Mouse (Mus musculus): ENCODE results near the gene Rexo5. TPM values are rescaled to one million over a fixed set of nuclear protein-coding genes. Genes with fewer than 3 reads are reported as not detected.

Gene Rexo5
- total RNA-seq, 1 experiment from 2014 or later = 9.6 TPM

GRCm38 (mm10) chr7:119835371-119835770 lies 41.6 kb downstream of the Rexo5 start:
- no peak for ATAC-seq (replicated peaks; ENCODE audit: insufficient number of reproducible peaks, low FRiP score, low TSS enrichment, poor library complexity, severe bottlenecking)

- ATAC-seq (replicated peaks; ENCODE audit: insufficient number of reproducible peaks, low FRiP score, low TSS enrichment, poor library complexity, severe bottlenecking) = 0 out of 2 replicates have a peak, but pooled peaks have one; percentile 43
Measured at GRCm38 (mm10) chr7:119835996-119836777, 42.4 kb downstream of the Rexo5 start.

DNA sequence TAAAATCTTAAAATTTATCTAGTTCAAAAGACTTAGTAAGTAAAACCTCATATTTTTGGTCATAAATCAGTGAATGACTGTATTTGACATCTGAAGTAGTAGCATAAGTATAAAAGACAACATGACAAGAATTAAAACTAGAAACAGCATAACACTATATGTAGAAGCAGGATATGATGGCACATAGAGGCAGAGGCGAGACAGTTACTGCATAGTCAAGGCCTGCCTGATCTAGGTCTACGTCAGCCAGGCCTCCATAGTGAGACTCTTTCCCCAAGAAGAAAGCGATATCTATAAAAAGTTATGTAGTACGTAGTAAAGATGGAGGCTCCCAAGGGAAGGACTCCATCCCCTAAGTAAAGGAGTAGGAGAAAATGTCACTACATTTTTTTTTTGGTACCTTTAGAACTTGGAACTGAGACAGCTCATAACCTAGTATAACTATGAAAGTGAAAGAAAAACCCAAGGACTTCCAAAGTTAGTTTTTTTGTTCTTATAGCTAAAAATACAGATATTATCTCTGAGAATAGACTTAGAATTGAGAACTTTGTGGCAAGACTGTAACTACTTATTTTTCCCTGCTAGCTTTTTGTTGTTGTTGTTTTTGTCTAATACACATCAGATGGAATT lies 48.1 kb downstream of the Rexo5 start:
- ATAC-seq (replicated peaks; ENCODE audit: insufficient number of reproducible peaks, low FRiP score, low TSS enrichment, poor library complexity, severe bottlenecking) = no peak

DNA sequence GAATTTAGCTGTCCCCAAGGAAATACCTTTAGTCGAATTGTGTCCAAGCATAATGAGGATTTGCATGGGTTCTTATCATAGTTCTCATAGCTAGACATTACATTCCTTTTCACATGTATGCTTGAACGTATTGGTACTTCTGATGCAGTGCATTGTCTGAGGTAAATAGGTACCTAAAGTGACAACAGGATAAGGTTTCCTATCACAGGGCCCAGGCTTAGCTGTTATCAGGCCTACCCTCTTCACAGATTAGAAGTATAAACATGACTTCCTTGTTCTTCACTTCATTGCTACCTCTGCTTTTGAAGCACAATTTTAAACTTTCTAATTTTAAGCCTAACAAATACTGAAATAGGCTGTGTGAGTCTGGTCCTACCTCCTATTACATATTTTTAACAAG lies 51.7 kb downstream of the Rexo5 start:
- no peak for ATAC-seq (replicated peaks; ENCODE audit: insufficient number of reproducible peaks, low FRiP score, low TSS enrichment, poor library complexity, severe bottlenecking)

DNA sequence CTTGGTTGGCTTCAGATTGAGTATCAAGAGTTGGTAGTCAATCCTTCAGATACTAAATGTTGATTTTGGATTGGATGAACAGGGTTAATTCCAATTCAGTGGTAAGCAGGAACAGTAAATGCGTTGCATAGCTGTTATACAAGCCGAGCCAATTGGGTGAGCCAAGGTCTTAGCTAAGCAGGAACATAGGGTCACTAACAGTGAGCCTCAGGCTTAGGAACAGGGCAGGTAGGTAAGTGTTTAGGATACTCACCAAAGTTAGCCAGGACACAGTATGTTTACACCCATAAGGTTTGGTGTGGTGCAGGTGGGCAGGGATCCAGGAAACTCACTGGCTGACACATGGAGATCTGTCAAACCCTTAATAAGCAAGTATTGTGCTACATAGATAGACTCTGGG lies 53.6 kb downstream of the Rexo5 start:
- no peak for ATAC-seq (replicated peaks; ENCODE audit: insufficient number of reproducible peaks, low FRiP score, low TSS enrichment, poor library complexity, severe bottlenecking)

- peak; percentile 43; the same call in 1 of the 2 replicates for ATAC-seq (replicated peaks; ENCODE audit: insufficient number of reproducible peaks, low FRiP score, low TSS enrichment, poor library complexity, severe bottlenecking)
Measured at GRCm38 (mm10) chr7:119849096-119849495, 55.3 kb downstream of the Rexo5 start.

- ATAC-seq (replicated peaks; ENCODE audit: insufficient number of reproducible peaks, low FRiP score, low TSS enrichment, poor library complexity, severe bottlenecking) = no peak
Measured at GRCm38 (mm10) chr7:119850737-119851136, 56.9 kb downstream of the Rexo5 start.

DNA sequence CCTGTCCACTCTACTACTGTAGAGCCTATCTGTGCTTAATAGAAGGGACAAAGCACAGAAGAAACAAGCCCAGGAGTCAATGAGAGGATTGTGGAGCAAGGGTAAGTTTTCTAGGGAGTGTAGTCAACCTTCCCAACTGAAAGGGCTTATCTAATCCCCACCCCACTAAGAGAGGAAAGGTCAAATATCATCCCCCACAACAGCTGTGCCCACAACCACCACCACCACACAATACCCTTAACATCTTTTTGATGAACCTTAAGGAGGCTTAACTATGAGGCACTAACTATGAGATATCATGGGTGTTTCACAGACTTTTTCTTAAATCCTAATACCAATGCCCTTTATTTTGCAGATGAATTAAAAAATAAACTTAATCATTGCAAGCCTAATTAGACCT lies 58.7 kb downstream of the Rexo5 start:
- ATAC-seq (replicated peaks; ENCODE audit: insufficient number of reproducible peaks, low FRiP score, low TSS enrichment, poor library complexity, severe bottlenecking) = no peak

DNA sequence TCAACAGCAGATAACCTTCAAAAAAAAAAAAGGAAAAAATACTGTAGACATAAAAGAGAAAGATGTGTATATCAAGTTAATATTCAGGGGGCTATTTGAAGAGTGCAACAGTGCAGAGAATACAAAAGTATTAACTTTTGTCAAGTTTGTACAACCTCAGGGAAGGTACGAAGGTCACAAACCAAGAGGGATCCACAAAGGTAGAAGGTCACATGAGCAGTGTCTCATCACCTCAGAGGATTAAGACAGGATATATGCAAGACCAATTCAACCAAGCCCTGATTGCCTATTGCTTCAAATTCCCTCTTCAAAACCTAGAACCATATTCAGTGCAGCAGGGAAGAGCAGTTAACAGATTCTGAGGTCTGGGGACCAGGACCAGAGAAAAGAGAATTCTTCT lies 59.4 kb downstream of the Rexo5 start:
- no peak for ATAC-seq (replicated peaks; ENCODE audit: insufficient number of reproducible peaks, low FRiP score, low TSS enrichment, poor library complexity, severe bottlenecking)

- no peak for ATAC-seq (replicated peaks; ENCODE audit: insufficient number of reproducible peaks, low FRiP score, low TSS enrichment, poor library complexity, severe bottlenecking)
Measured at GRCm38 (mm10) chr7:119854362-119854761, 60.6 kb downstream of the Rexo5 start.

- ATAC-seq (replicated peaks; ENCODE audit: insufficient number of reproducible peaks, low FRiP score, low TSS enrichment, poor library complexity, severe bottlenecking) = no peak
Measured at GRCm38 (mm10) chr7:119855031-119855430, 61.2 kb downstream of the Rexo5 start.

DNA sequence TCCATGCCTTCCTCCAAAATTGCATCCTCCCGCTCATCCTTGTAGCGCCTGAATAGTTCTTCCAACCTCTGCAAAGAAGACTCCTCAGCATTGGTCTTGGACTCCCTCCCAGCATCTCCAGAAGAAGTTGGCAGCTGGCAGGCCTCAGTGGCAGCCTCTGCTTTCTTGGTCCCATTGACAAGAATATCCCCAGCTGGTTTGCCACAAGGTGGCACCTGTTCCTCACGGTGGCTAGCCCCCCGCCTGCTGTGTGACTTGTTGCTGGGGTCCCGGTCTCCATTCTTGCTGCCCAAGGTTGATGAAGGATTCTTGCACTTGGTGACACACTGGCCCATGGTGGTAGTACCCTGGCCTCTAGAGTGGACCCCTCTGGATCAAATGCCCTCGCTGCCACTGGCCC lies 65.7 kb downstream of the Rexo5 start:
- no peak for ATAC-seq (replicated peaks; ENCODE audit: insufficient number of reproducible peaks, low FRiP score, low TSS enrichment, poor library complexity, severe bottlenecking)

- no peak for ATAC-seq (replicated peaks; ENCODE audit: insufficient number of reproducible peaks, low FRiP score, low TSS enrichment, poor library complexity, severe bottlenecking)
Measured at GRCm38 (mm10) chr7:119860116-119860515, 66.3 kb downstream of the Rexo5 start.

DNA sequence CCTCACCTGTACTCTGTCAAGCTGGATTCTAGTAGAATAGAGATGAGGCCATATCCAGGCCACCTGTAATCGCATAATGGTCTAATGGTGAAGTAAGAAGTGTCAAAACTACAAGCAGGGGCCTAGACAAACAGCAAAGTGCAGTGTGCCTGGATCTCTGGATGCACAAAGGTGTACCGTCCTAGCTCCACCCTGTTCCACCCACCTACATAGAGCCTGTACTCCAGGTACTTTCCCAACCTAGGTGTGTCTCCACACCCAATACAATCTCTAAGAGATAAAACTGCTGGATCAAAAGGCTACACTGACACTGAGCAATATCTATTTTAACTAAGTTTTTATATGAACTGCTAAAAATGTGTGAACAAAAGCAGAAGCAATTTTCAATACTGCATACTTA lies 66.7 kb downstream of the Rexo5 start:
- no peak for ATAC-seq (replicated peaks; ENCODE audit: insufficient number of reproducible peaks, low FRiP score, low TSS enrichment, poor library complexity, severe bottlenecking)

DNA sequence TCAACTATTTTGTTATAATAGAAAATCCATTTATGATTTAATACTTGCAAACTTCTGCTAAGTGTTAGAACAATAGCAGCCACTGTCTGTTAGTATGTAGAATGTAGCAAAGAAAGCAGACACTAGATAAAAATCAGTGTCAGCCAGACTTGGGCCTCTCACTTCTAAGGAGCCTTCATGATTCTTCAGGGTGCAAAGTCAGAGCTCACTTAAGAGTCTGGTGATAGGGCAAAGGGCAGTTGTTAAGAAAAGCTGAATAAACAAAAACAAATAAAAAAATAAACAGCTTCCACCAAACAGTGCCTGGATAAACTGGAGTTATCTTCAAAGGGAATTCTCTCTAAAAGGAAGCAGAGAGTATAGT lies 67.1 kb downstream of the Rexo5 start:
- no peak for ATAC-seq (replicated peaks; ENCODE audit: insufficient number of reproducible peaks, low FRiP score, low TSS enrichment, poor library complexity, severe bottlenecking)

DNA sequence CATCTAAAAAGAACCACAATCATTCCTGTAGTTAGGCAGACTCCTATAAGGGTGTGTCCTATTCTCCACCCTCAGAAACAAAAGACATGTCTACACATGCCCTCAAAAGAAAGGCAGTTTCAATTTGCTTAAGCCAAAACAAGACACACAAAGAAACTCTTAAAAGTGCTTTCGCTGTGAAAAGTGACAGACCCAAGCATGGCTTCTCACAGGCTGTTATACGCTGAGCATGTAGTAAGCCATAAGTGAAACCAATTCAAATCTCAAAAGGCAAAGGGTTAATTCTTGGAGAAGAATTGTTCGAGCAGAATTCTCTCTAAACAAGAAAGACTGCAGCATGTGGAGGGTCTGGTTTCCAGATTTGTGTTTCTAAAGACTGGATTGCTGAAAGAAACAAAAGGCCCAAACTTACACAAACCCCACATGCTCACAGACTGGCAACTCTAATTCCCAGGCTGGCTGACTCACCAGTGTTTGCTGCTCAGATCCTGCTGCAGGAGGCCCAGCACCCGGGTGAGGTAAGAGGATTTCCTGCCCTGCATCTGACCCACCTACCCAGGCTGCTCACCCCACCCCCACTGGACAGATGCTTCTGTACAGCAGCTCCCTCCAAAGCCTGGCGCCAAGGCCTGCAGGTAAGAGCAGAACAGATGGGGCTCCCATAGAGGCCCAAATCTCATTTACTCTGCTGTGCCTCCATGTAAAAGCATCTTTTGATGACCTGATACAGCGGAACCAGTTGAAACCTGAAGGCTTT lies 67.7 kb downstream of the Rexo5 start:
- no peak for ATAC-seq (replicated peaks; ENCODE audit: insufficient number of reproducible peaks, low FRiP score, low TSS enrichment, poor library complexity, severe bottlenecking)

GRCm38 (mm10) chr7:119862167-119862566 lies 68.4 kb downstream of the Rexo5 start:
- ATAC-seq (replicated peaks; ENCODE audit: insufficient number of reproducible peaks, low FRiP score, low TSS enrichment, poor library complexity, severe bottlenecking) = no peak

GRCm38 (mm10) chr7:119864500-119864899 lies 70.7 kb downstream of the Rexo5 start:
- no peak for ATAC-seq (replicated peaks; ENCODE audit: insufficient number of reproducible peaks, low FRiP score, low TSS enrichment, poor library complexity, severe bottlenecking)

- no peak for ATAC-seq (replicated peaks; ENCODE audit: insufficient number of reproducible peaks, low FRiP score, low TSS enrichment, poor library complexity, severe bottlenecking)
Measured at GRCm38 (mm10) chr7:119866136-119866535, 72.3 kb downstream of the Rexo5 start.

DNA sequence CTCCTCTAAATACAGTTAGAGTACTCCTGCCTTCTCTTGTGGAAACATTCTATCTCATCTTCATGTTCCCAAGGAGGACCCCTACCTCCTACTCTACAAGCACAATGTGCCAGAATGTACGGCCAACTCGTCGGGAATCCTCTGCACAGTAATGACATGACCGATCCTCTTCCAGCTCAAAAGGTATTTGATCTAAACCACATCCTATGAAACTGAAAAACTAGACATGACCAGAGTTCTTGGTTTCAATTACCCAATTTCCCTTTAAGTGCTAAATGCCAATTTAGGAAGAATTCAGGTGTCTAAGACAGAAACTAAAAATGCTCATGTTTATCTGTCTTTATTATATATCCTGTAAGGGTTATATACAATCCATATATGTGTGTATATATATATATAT lies 78.4 kb downstream of the Rexo5 start:
- ATAC-seq (replicated peaks; ENCODE audit: insufficient number of reproducible peaks, low FRiP score, low TSS enrichment, poor library complexity, severe bottlenecking) = no peak

Measured in monocyte, adult 5-6 weeks (primary cell).